Mouse (Mus musculus): ENCODE measurements around the gene Amigo2. TPM values are rescaled to one million over a fixed set of nuclear protein-coding genes. Genes with fewer than 3 reads are reported as not detected.

Gene Amigo2
- polyA plus RNA-seq, 1 experiment from 2014 or later: 5.8 TPM

DNA sequence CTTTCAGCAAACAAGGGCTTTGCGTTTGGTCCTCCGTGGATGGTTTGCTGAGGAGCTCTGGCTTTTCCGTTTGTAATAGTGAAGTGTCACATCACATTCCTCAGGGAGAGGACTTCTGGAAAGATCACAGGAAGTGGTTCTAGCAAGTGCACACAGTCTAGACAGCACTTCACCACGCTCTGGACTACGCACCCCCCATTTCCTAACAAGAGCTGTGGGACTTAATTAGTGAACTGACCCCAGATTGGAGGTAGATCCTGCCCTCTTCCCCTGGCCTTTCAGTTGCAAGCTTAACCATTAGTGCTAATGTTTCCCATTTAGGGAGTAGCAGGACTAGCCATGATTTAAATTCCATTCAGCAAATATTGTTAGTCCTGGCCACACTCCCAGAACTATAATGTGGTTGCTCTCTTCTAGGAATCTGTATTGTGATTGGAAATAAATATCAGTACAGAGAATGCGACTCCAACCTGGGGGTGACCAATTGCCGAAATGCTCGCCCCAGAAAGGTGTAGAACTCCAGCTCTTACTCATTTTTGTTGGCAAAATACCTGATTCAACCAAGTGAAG is 10.2 kb upstream of the Amigo2 start:
- Histone ChIP-seq H3K4me1 (ENCODE audit: control insufficient read depth, insufficient read depth, low read length) (0 out of 2 replicates have a peak, but pooled peaks cover 3% of the 10 kb centered on the region), H3K36me3 (ENCODE audit: control insufficient read depth, insufficient read depth, low read length) (no peaks in the 10 kb centered on the region), H3K9ac (ENCODE audit: low read depth, low read length) (no peak overlapping the region), H3K4me3 (ENCODE audit: low read length) (no peak overlapping the region), H3K4me2 (ENCODE audit: low read depth, low read length) (no peak overlapping the region), H3K9me3 (ENCODE audit: control insufficient read depth, low read length) (no peaks in the 10 kb centered on the region), H3K27me3 (replicated peaks; ENCODE audit: control insufficient read depth, insufficient read depth, low read length) (no peaks in the 10 kb centered on the region), H3K27ac (ENCODE audit: low read length) (no peak overlapping the region)
- WGBS: 65% methylated on average over 8 of the region's 8 CpGs
- no peak for ATAC-seq

DNA sequence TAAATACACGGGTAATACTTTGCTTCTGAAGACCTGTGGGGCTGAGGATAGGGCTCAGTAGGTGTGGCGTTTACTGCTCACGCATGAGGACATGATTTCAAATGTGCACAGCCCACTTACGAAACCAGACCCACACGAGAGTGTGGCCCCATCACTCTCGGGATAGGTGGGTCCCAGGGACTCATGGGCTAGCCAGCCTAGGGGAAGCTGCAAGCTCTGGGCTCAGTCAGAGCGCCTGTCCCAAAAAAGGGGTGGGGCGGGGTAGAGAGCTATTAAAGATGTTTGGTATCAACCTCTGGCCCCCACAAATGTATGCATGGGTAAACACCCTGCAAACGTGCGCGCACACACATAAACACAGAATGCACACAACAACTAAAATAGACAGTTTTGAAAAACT is 9.3 kb upstream of the Amigo2 start:
- no peak for ATAC-seq

DNA sequence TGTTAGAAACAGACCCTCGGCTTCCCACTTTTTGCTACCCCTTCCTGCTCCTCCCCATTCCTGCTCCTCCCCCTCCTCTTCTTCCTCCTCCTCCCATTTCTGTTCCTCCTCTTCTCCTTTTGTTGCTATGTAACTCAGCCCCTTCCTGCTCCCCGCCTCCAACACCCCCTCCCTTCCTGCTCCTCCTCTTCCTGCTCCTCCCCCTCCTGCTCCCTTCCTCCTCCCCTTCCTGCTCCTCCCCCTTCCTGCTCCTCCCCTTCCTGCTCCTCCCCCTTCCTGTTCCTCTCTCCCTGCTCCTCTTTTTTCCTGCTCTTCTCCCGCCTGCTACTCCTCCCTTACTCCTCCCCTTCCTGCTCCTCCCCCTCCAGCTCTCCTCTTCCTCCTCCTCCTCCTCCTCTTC is 8.7 kb upstream of the Amigo2 start:
- H3K9ac ChIP-seq (ENCODE audit: low read depth, low read length): no peak overlapping the region
- H3K27ac ChIP-seq (ENCODE audit: low read length): no peak overlapping the region
- no peak for ATAC-seq
- WGBS: 88% methylated on average over 3 of the region's 3 CpGs
- no peaks in the 10 kb centered on the region for H3K9me3 ChIP-seq (ENCODE audit: control insufficient read depth, low read length)
- no peak overlapping the region for H3K4me3 ChIP-seq (ENCODE audit: low read length)
- no peaks in the 10 kb centered on the region for H3K27me3 ChIP-seq (replicated peaks; ENCODE audit: control insufficient read depth, insufficient read depth, low read length)
- 0 out of 2 replicates have a peak, but pooled peaks cover 3% of the 10 kb centered on the region for H3K4me1 ChIP-seq (ENCODE audit: control insufficient read depth, insufficient read depth, low read length)
- no peak overlapping the region for H3K4me2 ChIP-seq (ENCODE audit: low read depth, low read length)
- H3K36me3 ChIP-seq (ENCODE audit: control insufficient read depth, insufficient read depth, low read length): no peaks in the 10 kb centered on the region

More for the DNA sequence above, 9.3 kb upstream of the Amigo2 start:
- Histone ChIP-seq H3K4me1 (ENCODE audit: control insufficient read depth, insufficient read depth, low read length) (0 out of 2 replicates have a peak, but pooled peaks cover 3% of the 10 kb centered on the region), H3K27me3 (replicated peaks; ENCODE audit: control insufficient read depth, insufficient read depth, low read length) (no peaks in the 10 kb centered on the region), H3K4me3 (ENCODE audit: low read length) (no peak overlapping the region), H3K36me3 (ENCODE audit: control insufficient read depth, insufficient read depth, low read length) (no peaks in the 10 kb centered on the region), H3K9ac (ENCODE audit: low read depth, low read length) (no peak overlapping the region), H3K9me3 (ENCODE audit: control insufficient read depth, low read length) (no peaks in the 10 kb centered on the region), H3K27ac (ENCODE audit: low read length) (no peak overlapping the region), H3K4me2 (ENCODE audit: low read depth, low read length) (no peak overlapping the region)
- WGBS: 90% methylated on average over 11 of the region's 11 CpGs

DNA sequence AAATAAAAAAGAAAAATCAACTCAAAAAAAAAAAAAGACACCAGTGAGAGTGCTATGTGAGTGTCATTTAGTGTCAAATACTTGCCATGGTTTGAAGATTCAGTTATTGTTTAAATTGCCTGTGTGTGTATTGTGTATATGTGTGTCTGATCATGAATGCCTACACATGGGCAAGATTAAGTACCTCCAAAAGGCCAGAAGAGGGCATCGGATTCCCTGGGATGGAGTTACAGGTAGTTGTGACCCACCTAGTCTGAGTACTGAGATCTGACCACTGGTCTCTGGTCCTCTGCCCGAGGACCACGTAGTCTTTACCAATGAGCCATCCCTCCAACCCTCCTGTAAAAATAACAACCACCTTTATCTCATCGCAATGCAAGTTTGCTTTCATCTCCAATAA is 7.3 kb upstream of the Amigo2 start:
- no peaks in the 10 kb centered on the region; the same call in 1 of the 2 replicates for H3K9me3 ChIP-seq (ENCODE audit: control insufficient read depth, low read length)
- 91% methylated on average over 4 of the region's 4 CpGs for WGBS

DNA sequence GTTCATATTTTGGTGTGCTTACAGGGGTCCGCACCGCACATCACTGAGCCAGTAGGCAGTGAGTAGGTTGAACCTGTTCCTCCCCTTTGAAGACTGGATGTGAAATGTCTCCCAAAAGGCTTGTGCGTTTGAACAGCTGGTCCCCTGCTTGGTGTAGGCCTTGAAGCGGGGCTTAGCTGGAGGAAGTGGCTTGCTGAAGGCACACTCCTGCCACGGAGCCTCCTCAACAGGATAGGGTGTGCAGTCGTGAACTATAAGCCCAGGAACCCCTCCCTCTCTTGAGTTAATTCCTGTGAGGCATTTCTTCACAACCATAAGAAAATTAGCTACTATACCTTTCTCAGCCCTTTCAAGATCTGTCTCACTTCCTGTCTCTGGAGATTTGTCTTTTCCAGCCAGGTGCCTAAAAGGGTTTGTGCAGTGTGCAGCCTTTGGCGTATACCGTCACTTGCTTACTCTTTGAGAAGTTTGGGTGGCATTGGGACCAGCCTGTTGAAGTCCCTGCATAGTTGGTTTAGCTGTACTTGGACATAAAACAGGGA is 5.5 kb upstream of the Amigo2 start:
- H3K4me3 ChIP-seq (ENCODE audit: low read length): no peak overlapping the region
- WGBS: 80% methylated on average over 8 of the region's 8 CpGs
- H3K9me3 ChIP-seq (ENCODE audit: control insufficient read depth, low read length): no peaks in the 10 kb centered on the region; the same call in 1 of the 2 replicates
- no peak overlapping the region for H3K9ac ChIP-seq (ENCODE audit: low read depth, low read length)
- no peak overlapping the region for H3K4me2 ChIP-seq (ENCODE audit: low read depth, low read length)
- H3K36me3 ChIP-seq (ENCODE audit: control insufficient read depth, insufficient read depth, low read length): no peaks in the 10 kb centered on the region
- no peak overlapping the region for H3K27ac ChIP-seq (ENCODE audit: low read length)
- H3K27me3 ChIP-seq (replicated peaks; ENCODE audit: control insufficient read depth, insufficient read depth, low read length): no peaks in the 10 kb centered on the region
- ATAC-seq: no peak
- H3K4me1 ChIP-seq (ENCODE audit: control insufficient read depth, insufficient read depth, low read length): peaks cover 3% of the 10 kb centered on the region; the same call in 1 of the 2 replicates

More for the DNA sequence above, 7.3 kb upstream of the Amigo2 start:
- H3K9ac ChIP-seq (ENCODE audit: low read depth, low read length): no peak overlapping the region
- ATAC-seq: no peak
- no peaks in the 10 kb centered on the region for H3K27me3 ChIP-seq (replicated peaks; ENCODE audit: control insufficient read depth, insufficient read depth, low read length)
- H3K4me2 ChIP-seq (ENCODE audit: low read depth, low read length): no peak overlapping the region
- no peak overlapping the region for H3K27ac ChIP-seq (ENCODE audit: low read length)
- no peak overlapping the region for H3K4me3 ChIP-seq (ENCODE audit: low read length)
- no peaks in the 10 kb centered on the region for H3K36me3 ChIP-seq (ENCODE audit: control insufficient read depth, insufficient read depth, low read length)
- H3K4me1 ChIP-seq (ENCODE audit: control insufficient read depth, insufficient read depth, low read length): 0 out of 2 replicates have a peak, but pooled peaks cover 3% of the 10 kb centered on the region

DNA sequence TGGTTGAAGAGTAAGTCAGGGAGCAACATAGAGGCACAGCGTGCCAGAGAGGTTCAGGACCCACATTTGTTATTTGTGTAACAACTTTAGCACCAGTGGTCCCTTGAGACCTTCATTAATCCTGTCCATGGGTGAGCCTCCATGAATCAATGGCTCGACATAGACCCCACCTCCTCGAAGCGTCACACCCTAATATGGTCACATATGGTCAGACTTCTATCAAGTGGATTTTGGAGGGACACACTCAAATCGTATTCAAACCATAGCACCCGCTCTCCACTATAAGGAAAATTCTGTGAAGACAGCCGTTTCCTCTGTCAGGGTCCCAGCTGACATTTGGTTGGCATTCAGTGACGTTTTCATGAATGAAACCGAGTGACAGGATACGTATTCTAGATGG is 2.2 kb upstream of the Amigo2 start:
- no peak overlapping the region for H3K9ac ChIP-seq (ENCODE audit: low read depth, low read length)
- ATAC-seq: no peak

DNA sequence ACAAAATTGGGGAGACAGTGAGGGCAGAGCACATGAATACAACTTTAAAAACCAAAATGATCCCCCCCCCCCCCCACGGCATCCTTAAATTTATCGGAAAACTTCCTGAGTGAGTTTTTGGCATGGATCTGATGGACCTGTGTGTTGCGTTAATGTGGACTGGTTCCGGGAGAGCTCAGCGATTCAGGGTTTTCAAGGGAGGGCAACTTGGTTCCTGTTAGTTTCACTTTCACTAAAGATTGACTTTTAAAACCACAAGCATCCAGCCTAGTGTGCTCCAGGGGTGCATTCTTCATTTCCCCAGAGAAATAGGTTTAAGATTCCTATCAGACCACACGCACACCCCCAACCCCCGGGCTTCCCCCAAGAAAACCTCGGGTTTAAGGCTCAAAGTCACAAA is 1.2 kb upstream of the Amigo2 start:
- Histone ChIP-seq H3K36me3 (ENCODE audit: control insufficient read depth, insufficient read depth, low read length) (no peaks in the 10 kb centered on the region), H3K4me3 (ENCODE audit: low read length) (peak overlapping the region; percentile 73), H3K9me3 (ENCODE audit: control insufficient read depth, low read length) (no peaks in the 10 kb centered on the region; the same call in 1 of the 2 replicates), H3K27me3 (replicated peaks; ENCODE audit: control insufficient read depth, insufficient read depth, low read length) (peaks cover 11% of the 10 kb centered on the region; the same call in 1 of the 2 replicates), H3K9ac (ENCODE audit: low read depth, low read length) (peak overlapping the region; percentile 85), H3K4me2 (ENCODE audit: low read depth, low read length) (peak overlapping the region; percentile 94), H3K27ac (ENCODE audit: low read length) (peak overlapping the region; percentile 84; the same call in 1 of the 2 replicates), H3K4me1 (ENCODE audit: control insufficient read depth, insufficient read depth, low read length) (peaks cover 2% of the 10 kb centered on the region; the same call in 1 of the 2 replicates)
- 37% methylated on average over 8 of the region's 8 CpGs for WGBS
- no peak for ATAC-seq

More for the DNA sequence above, 2.2 kb upstream of the Amigo2 start:
- 94% methylated on average over 10 of the region's 10 CpGs for WGBS
- Histone ChIP-seq H3K4me1 (ENCODE audit: control insufficient read depth, insufficient read depth, low read length) (peaks cover 2% of the 10 kb centered on the region; the same call in 1 of the 2 replicates), H3K36me3 (ENCODE audit: control insufficient read depth, insufficient read depth, low read length) (no peaks in the 10 kb centered on the region), H3K4me3 (ENCODE audit: low read length) (no peak overlapping the region), H3K27me3 (replicated peaks; ENCODE audit: control insufficient read depth, insufficient read depth, low read length) (peaks cover 11% of the 10 kb centered on the region; the same call in 1 of the 2 replicates), H3K9me3 (ENCODE audit: control insufficient read depth, low read length) (no peaks in the 10 kb centered on the region; the same call in 1 of the 2 replicates), H3K4me2 (ENCODE audit: low read depth, low read length) (no peak overlapping the region), H3K27ac (ENCODE audit: low read length) (no peak overlapping the region)

DNA sequence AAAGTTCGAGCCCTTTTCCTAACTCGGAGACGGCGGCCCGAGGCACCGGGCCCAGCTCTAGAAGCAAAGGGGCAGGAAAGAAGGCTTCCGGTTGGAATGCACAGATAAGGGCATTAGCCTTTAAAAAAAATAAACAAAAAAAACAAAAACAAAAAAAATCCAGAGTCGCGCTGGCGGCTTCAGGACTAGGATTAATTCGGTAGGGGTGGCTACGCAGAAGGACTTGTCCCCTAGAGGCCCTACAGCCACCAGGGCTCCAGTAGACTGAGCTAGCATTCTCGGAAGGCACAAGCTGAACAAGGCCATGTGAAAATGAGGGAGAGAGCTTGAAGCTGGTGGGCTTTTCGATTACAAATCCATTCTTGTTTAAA is 689 bp upstream of the Amigo2 start:
- Histone ChIP-seq H3K9me3 (ENCODE audit: control insufficient read depth, low read length) (no peaks in the 10 kb centered on the region; the same call in 1 of the 2 replicates), H3K9ac (ENCODE audit: low read depth, low read length) (peak overlapping the region; percentile 85), H3K27ac (ENCODE audit: low read length) (peak overlapping the region; percentile 84), H3K4me1 (ENCODE audit: control insufficient read depth, insufficient read depth, low read length) (peaks cover 2% of the 10 kb centered on the region; the same call in 1 of the 2 replicates), H3K36me3 (ENCODE audit: control insufficient read depth, insufficient read depth, low read length) (no peaks in the 10 kb centered on the region), H3K27me3 (replicated peaks; ENCODE audit: control insufficient read depth, insufficient read depth, low read length) (peaks cover 11% of the 10 kb centered on the region; the same call in 1 of the 2 replicates), H3K4me2 (ENCODE audit: low read depth, low read length) (peak overlapping the region; percentile 94), H3K4me3 (ENCODE audit: low read length) (peak overlapping the region; percentile 73)
- peak; percentile 61; the same call in 1 of the 2 replicates for ATAC-seq
- WGBS: 2% methylated on average over 14 of the region's 14 CpGs

DNA sequence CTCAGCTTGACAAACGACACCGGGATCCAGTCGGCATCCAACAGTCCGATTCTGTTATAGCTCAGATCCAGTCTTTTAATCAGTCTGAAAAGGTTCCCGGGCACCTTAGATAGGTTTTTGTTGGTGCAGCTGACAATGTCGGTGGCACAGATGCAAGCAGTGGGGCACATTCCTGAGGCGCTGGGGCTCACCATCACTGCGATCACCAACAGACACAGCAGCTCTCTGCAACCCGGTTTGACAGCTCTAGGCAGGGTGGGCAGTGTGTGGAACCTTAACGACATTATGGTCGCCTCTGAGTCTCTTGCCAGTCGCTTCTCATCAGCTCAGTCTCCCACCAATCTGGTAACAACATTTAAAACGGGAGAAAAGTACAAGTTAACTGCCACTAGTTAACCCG is 831 bp downstream of the Amigo2 start:
- Histone ChIP-seq H3K9me3 (ENCODE audit: control insufficient read depth, low read length) (no peaks in the 10 kb centered on the region; the same call in 1 of the 2 replicates), H3K27ac (ENCODE audit: low read length) (no peak overlapping the region), H3K36me3 (ENCODE audit: control insufficient read depth, insufficient read depth, low read length) (no peaks in the 10 kb centered on the region), H3K4me3 (ENCODE audit: low read length) (peak overlapping the region; percentile 73), H3K4me1 (ENCODE audit: control insufficient read depth, insufficient read depth, low read length) (peaks cover 2% of the 10 kb centered on the region; the same call in 1 of the 2 replicates), H3K4me2 (ENCODE audit: low read depth, low read length) (peak overlapping the region; percentile 94), H3K27me3 (replicated peaks; ENCODE audit: control insufficient read depth, insufficient read depth, low read length) (peaks cover 11% of the 10 kb centered on the region; the same call in 1 of the 2 replicates), H3K9ac (ENCODE audit: low read depth, low read length) (no peak overlapping the region)
- ATAC-seq: no peak
- WGBS: 32% methylated on average over 14 of the region's 14 CpGs
